Mouse (Mus musculus) kidney, postnatal 14 days (tissue): Measurements from ENCODE around the gene Pip4k2b.

Experiments
- DNase-seq: peaks from one replicate; pipeline ENCODE4 v3.0.0; 2022; ENCODE audit warnings: mixed read lengths

The Pip4k2b gene

GRCm38 (mm10) chr11:97687061-97687460 is 57.4 kb downstream of the Pip4k2b start:
- peak; percentile 45 for DNase-seq

GRCm38 (mm10) chr11:97686322-97686908 is 58.1 kb downstream of the Pip4k2b start:
- no peak for DNase-seq

- peak; percentile 98 for DNase-seq
Measured at GRCm38 (mm10) chr11:97685613-97686321, 58.7 kb downstream of the Pip4k2b start, which contains the start of gene Cisd3. Gene Cisd3 (plus strand): TSS chr11:97685826.

- DNase-seq: no peak
Measured at GRCm38 (mm10) chr11:97684766-97685165, 59.7 kb downstream of the Pip4k2b start.

GRCm38 (mm10) chr11:97684063-97684680 is 60.3 kb downstream of the Pip4k2b start:
- DNase-seq: no peak

- DNase-seq: no peak
Measured at GRCm38 (mm10) chr11:97682504-97683055, 61.9 kb downstream of the Pip4k2b start.

- DNase-seq: no peak
Measured at GRCm38 (mm10) chr11:97680430-97680829, 64.1 kb downstream of the Pip4k2b start.

GRCm38 (mm10) chr11:97678301-97678700 is 66.2 kb downstream of the Pip4k2b start:
- DNase-seq: no peak

- DNase-seq: no peak
Measured at GRCm38 (mm10) chr11:97677842-97678241, 66.7 kb downstream of the Pip4k2b start.

- no peak for DNase-seq
Measured at GRCm38 (mm10) chr11:97677381-97677780, 67.1 kb downstream of the Pip4k2b start.

- no peak for DNase-seq
Measured at GRCm38 (mm10) chr11:97676050-97676754, 68.3 kb downstream of the Pip4k2b start.

- no peak for DNase-seq
Measured at GRCm38 (mm10) chr11:97673148-97673547, 71.4 kb downstream of the Pip4k2b start.

- DNase-seq: no peak
Measured at GRCm38 (mm10) chr11:97671177-97671527, 73.4 kb downstream of the Pip4k2b start.

- no peak for DNase-seq
Measured at GRCm38 (mm10) chr11:97670234-97671176, 74.0 kb downstream of the Pip4k2b start.

- peak; percentile 69 for DNase-seq
Measured at GRCm38 (mm10) chr11:97669829-97670228, 74.7 kb downstream of the Pip4k2b start.

- DNase-seq: no peak
Measured at GRCm38 (mm10) chr11:97669268-97669667, 75.2 kb downstream of the Pip4k2b start.

GRCm38 (mm10) chr11:97668160-97668559 is 76.3 kb downstream of the Pip4k2b start:
- DNase-seq: no peak

- DNase-seq: no peak
Measured at GRCm38 (mm10) chr11:97666794-97667193, 77.7 kb downstream of the Pip4k2b start.

GRCm38 (mm10) chr11:97666221-97666620 is 78.3 kb downstream of the Pip4k2b start:
- no peak for DNase-seq

- DNase-seq: no peak
Measured at GRCm38 (mm10) chr11:97665431-97665830, 79.1 kb downstream of the Pip4k2b start.
